Comparison of ENCODE assay signal across 23 mouse cellular contexts in genomic region chr11:94622162-94622561, GRCm38 (mm10).
"Had no signal": no experiment of that assay in that cellular context is flagged by ENCODE, and none has a peak within 500 bp of the region (broad histone marks: within the 10 kb centered on the region; RNA-seq: fewer than 3 reads in every experiment).

No protein-coding gene starts in this region.

- H3K27me3 ChIP-seq: liver, embryonic 15.5 days; lung, embryonic 15.5 days; neural tube, embryonic 13.5 days; neural tube, embryonic 15.5 days; stomach, embryonic 15.5 days had no signal

- DNase-seq: liver, postnatal 0 days; lung, adult 2 months; lung, postnatal 14 days; lung, postnatal 36 days; midbrain, embryonic 14.5 days; retina, postnatal 1 day; right cerebral cortex, adult 18-20 months; right cerebral cortex, postnatal 25 days; right cerebral cortex, postnatal 4 days; spleen, adult 18-20 months; thymus, postnatal 25 days; thymus, postnatal 4 days had no signal

- H3K4me1 ChIP-seq: liver, embryonic 15.5 days; lung, embryonic 15.5 days; neural tube, embryonic 13.5 days; neural tube, embryonic 15.5 days; stomach, embryonic 15.5 days had no signal

- H3K36me3 ChIP-seq: liver, embryonic 15.5 days; lung, embryonic 15.5 days; neural tube, embryonic 13.5 days; neural tube, embryonic 15.5 days; stomach, embryonic 15.5 days had no signal

- ATAC-seq: liver, postnatal 0 days; lung, postnatal 0 days; midbrain, embryonic 16.5 days had no signal

- H3K9ac ChIP-seq: liver, embryonic 15.5 days; liver, postnatal 0 days; lung, embryonic 15.5 days; neural tube, embryonic 13.5 days; neural tube, embryonic 15.5 days; stomach, embryonic 15.5 days had no signal

- H3K9me3 ChIP-seq: liver, embryonic 15.5 days; lung, embryonic 15.5 days; neural tube, embryonic 13.5 days; neural tube, embryonic 15.5 days; stomach, embryonic 15.5 days had no signal

- H3K4me2 ChIP-seq: liver, embryonic 15.5 days; lung, embryonic 15.5 days; midbrain, embryonic 11.5 days; neural tube, embryonic 13.5 days; neural tube, embryonic 15.5 days; stomach, embryonic 15.5 days had no signal

- H3K4me3 ChIP-seq: liver, embryonic 15.5 days; lung, embryonic 15.5 days; myocyte; neural tube, embryonic 13.5 days; neural tube, embryonic 15.5 days; stomach, embryonic 15.5 days had no signal

- H3K27ac ChIP-seq: liver, embryonic 15.5 days; lung, embryonic 15.5 days; macrophage; neural tube, embryonic 13.5 days; neural tube, embryonic 15.5 days; stomach, embryonic 15.5 days; stomach, postnatal 0 days had no signal
